Mouse (Mus musculus) neural tube, embryonic 14.5 days (tissue): Measurements from ENCODE around the gene Nme3. TPM values are rescaled to one million over a fixed set of nuclear protein-coding genes. Genes with fewer than 3 reads are reported as not detected.

Experiments used
- ATAC-seq: fragments of 200-750 bp; cut with Nextera tagmentation; 2 replicates; pipeline ENCODE4 v1.8.0; 2017; ENCODE audit warnings: low read depth, mild to moderate bottlenecking, moderate TSS enrichment, moderate library complexity
- H3K27ac ChIP-seq: fragments of 300-500 bp; sonication (generic); 2 replicates; pipeline ENCODE4 v1.5.1; 2014; ENCODE audit warnings: low read depth, mild to moderate bottlenecking, control low read depth, low read length, moderate library complexity, mixed read lengths
- H3K27me3 ChIP-seq: fragments of 300-500 bp; sonication (generic); 2 replicates; pipeline ENCODE4 v1.6.1; 2014; ENCODE audit warnings: low read length; ENCODE audit not compliant: control insufficient read depth, insufficient read depth
- H3K36me3 ChIP-seq: fragments of 300-500 bp; sonication (generic); 2 replicates; pipeline ENCODE4 v1.6.1; 2014; ENCODE audit warnings: low read length, mixed read lengths; ENCODE audit not compliant: control insufficient read depth, insufficient read depth
- H3K4me1 ChIP-seq: fragments of 300-500 bp; sonication (generic); 2 replicates; pipeline ENCODE4 v1.6.1; 2014; ENCODE audit warnings: low read length; ENCODE audit not compliant: control insufficient read depth, insufficient read depth
- H3K4me2 ChIP-seq: fragments of 300-500 bp; sonication (generic); 2 replicates; pipeline ENCODE4 v1.6.1; 2014; ENCODE audit warnings: mild to moderate bottlenecking, low read depth, low read length, control low read depth
- H3K4me3 ChIP-seq: fragments of 300-500 bp; sonication (generic); 2 replicates; pipeline ENCODE4 v1.5.1; 2014; ENCODE audit warnings: low read depth, low read length, control low read depth, mixed read lengths
- H3K9ac ChIP-seq: fragments of 300-500 bp; sonication (generic); replicated peaks from 2 replicates; pipeline ENCODE4 v1.6.1; 2014; ENCODE audit warnings: low read depth, mild to moderate bottlenecking, control low read depth, low read length, mixed read lengths
- H3K9me3 ChIP-seq: fragments of 300-500 bp; sonication (generic); 2 replicates; pipeline ENCODE4 v1.6.1; 2016; ENCODE audit warnings: low read length; ENCODE audit not compliant: control insufficient read depth
- WGBS: fragments of 180-500 bp; shearing (Covaris S2); extraction: QIAGEN DNeasy Blood & Tissue Kit; methylation state at CpG from one replicate; pipeline ENCODE4 v1.1.7; 2014; 5-methylcytosine and 5-hydroxymethylcytosine counted together
- polyA plus RNA-seq: library from polyadenylated mRNA; unstranded; fragments of >200 nt; fragmentation: Nextera tagmentation; extraction: Ambion mirVana; gene quantifications from 2 replicates; pipeline ENCODE4 v1.2.1, GENCODE M21; 2014

Nme3 gene
- polyA plus RNA-seq, 1 experiment from 2014 or later: 115 TPM

GRCm38 (mm10) chr17:24886932-24887271 is 9.4 kb upstream of the Nme3 start:
- under 1% methylated on average over 18 of the region's 18 CpGs for WGBS
- ATAC-seq: no peak; the same call in none of the 2 replicates
- peak overlapping the region; percentile 86 for H3K4me2 ChIP-seq
- peak overlapping the region; percentile 62 for H3K27ac ChIP-seq
- H3K27me3 ChIP-seq: no peaks in the 10 kb centered on the region
- peaks cover 16% of the 10 kb centered on the region for H3K4me1 ChIP-seq
- H3K9ac ChIP-seq: peak overlapping the region; percentile 82
- H3K4me3 ChIP-seq: peak overlapping the region; percentile 89
- peaks cover 31% of the 10 kb centered on the region for H3K36me3 ChIP-seq
- H3K9me3 ChIP-seq: no peaks in the 10 kb centered on the region

GRCm38 (mm10) chr17:24887291-24888080 is 8.8 kb upstream of the Nme3 start:
- Histone ChIP-seq H3K4me1 (peaks cover 16% of the 10 kb centered on the region), H3K9ac (peak overlapping the region; percentile 82), H3K4me3 (peak overlapping the region; percentile 89), H3K36me3 (peaks cover 37% of the 10 kb centered on the region), H3K27me3 (no peaks in the 10 kb centered on the region), H3K9me3 (no peaks in the 10 kb centered on the region), H3K4me2 (peak overlapping the region; percentile 86), H3K27ac (no peak overlapping the region)
- 65% methylated on average over 18 of the region's 18 CpGs for WGBS
- no peak for ATAC-seq

DNA sequence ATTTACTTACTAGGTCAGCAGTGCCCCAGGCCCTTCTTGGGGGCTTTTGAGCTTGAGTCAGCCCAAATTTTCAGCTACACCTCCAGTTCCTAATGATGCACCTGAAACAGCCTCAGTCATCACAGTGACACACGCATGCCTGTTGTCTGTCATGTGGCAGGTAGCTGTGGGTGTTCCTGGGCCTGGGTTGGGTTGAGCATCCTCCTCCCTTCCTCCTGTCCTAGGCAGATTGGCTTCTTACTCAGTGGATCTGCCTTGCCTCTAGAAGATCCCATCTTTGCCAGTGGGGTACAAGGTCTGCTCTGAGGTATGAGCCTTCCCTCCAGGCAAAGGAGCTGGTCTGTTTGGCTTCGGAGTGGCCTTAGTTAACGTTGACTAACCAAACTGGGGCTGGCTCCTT is 7.4 kb upstream of the Nme3 start:
- no peaks in the 10 kb centered on the region for H3K9me3 ChIP-seq
- H3K36me3 ChIP-seq: peaks cover 39% of the 10 kb centered on the region
- no peak overlapping the region for H3K4me2 ChIP-seq
- H3K27ac ChIP-seq: no peak overlapping the region
- peaks cover 22% of the 10 kb centered on the region for H3K4me1 ChIP-seq
- H3K4me3 ChIP-seq: no peak overlapping the region
- WGBS: 89% methylated on average over 3 of the region's 3 CpGs
- no peak for ATAC-seq
- H3K27me3 ChIP-seq: no peaks in the 10 kb centered on the region
- H3K9ac ChIP-seq: no peak overlapping the region

DNA sequence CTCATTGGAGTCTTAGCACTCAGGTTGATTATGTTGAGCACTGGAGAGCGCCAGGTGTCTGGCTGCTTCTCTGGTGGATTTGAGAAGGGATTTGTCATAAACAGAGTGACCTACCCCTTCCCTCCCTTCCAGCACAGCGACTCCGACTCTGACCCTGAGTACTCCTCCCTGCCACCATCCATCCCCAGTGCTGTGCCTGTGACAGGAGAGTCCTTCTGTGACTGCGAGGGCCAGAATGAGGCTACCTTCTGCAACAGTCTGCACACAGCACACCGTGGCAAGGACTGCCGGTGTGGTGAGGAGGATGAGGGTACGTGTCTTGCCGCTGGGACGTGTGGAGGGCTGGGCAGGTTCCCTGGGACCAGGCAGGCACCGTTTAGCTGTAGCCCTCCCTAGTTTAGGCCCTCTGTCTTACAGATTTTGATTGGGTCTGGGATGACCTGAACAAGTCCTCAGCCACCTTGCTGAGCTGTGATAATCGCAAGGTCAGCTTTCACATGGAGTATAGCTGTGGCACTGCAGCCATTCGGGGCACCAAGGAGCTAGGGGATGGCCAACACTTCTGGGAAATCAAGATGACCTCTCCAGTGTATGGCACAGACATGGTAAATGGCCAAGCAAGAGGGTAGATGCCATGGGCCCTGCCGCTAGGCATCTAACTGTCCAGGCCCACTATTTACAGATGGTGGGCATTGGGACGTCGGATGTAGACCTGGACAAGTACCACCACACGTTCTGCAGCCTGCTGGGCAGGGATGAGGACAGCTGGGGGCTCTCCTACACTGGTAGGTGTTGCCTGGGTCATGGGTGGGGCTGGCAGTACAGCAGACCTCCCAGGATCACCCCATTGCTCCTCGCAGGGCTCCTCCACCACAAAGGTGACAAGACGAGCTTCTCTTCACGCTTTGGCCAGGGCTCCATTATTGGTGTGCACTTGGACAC is 5.9 kb upstream of the Nme3 start:
- no peak overlapping the region for H3K4me3 ChIP-seq
- no peak for ATAC-seq
- 91% methylated on average over 19 of the region's 19 CpGs for WGBS
- H3K27ac ChIP-seq: no peak overlapping the region
- H3K4me2 ChIP-seq: no peak overlapping the region
- no peaks in the 10 kb centered on the region for H3K9me3 ChIP-seq
- H3K9ac ChIP-seq: no peak overlapping the region
- H3K36me3 ChIP-seq: peaks cover 39% of the 10 kb centered on the region
- no peaks in the 10 kb centered on the region for H3K27me3 ChIP-seq
- H3K4me1 ChIP-seq: peaks cover 25% of the 10 kb centered on the region

DNA sequence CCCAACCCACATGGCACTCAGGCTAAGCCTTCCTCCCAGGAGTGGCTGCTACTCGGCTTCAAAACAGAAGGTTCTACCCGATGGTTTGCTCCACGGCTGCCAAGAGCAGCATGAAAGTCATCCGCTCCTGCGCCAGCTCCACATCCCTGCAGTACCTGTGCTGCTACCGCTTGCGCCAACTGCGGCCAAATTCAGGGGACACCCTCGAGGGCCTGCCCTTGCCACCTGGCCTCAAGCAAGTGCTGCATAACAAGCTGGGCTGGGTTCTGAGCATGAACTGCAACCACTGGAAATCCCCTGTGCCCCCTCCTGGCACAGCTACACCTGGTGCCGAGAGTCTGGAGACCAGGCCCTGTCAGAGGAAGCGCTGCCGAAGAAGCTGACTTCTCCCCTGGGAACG is 5.0 kb upstream of the Nme3 start:
- Histone ChIP-seq H3K27ac (no peak overlapping the region), H3K36me3 (peaks cover 39% of the 10 kb centered on the region), H3K9me3 (no peaks in the 10 kb centered on the region), H3K27me3 (no peaks in the 10 kb centered on the region), H3K4me2 (no peak overlapping the region), H3K4me3 (no peak overlapping the region), H3K9ac (no peak overlapping the region), H3K4me1 (peaks cover 29% of the 10 kb centered on the region)
- ATAC-seq: no peak
- 90% methylated on average over 13 of the region's 13 CpGs for WGBS

DNA sequence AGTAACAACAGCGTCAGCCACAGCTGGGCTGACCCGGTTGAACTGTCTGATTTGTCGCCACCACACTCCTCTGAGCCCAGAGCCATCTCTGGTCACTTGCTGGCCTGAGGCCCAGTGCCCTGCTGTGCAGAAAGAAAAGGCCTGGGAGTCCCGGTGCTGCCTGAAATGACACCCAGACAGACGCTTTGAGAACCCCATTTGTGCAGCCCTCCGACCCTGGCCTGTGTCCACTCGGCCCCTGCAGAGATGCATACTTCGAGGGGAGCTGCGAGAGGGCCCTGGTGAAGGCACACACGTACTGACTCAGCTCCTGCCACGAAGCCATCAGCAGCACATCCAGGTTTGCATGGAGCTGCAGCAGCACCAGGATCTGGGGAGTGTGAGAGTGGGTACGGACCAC is 3.5 kb upstream of the Nme3 start:
- WGBS: 89% methylated on average over 12 of the region's 12 CpGs

GRCm38 (mm10) chr17:24893276-24893675 is 3.0 kb upstream of the Nme3 start:
- Histone ChIP-seq H3K27me3 (no peaks in the 10 kb centered on the region), H3K4me3 (no peak overlapping the region), H3K9ac (no peak overlapping the region), H3K4me1 (peaks cover 30% of the 10 kb centered on the region), H3K9me3 (no peaks in the 10 kb centered on the region), H3K36me3 (peaks cover 50% of the 10 kb centered on the region), H3K4me2 (no peak overlapping the region), H3K27ac (no peak overlapping the region)
- 100% methylated on average over 2 of the region's 2 CpGs for WGBS
- no peak for ATAC-seq

More for the DNA sequence above, 3.5 kb upstream of the Nme3 start:
- H3K4me2 ChIP-seq: no peak overlapping the region
- H3K27me3 ChIP-seq: no peaks in the 10 kb centered on the region
- peaks cover 31% of the 10 kb centered on the region for H3K4me1 ChIP-seq
- H3K27ac ChIP-seq: no peak overlapping the region
- H3K9ac ChIP-seq: no peak overlapping the region
- H3K9me3 ChIP-seq: no peaks in the 10 kb centered on the region
- peaks cover 46% of the 10 kb centered on the region for H3K36me3 ChIP-seq
- no peak for ATAC-seq
- H3K4me3 ChIP-seq: no peak overlapping the region

DNA sequence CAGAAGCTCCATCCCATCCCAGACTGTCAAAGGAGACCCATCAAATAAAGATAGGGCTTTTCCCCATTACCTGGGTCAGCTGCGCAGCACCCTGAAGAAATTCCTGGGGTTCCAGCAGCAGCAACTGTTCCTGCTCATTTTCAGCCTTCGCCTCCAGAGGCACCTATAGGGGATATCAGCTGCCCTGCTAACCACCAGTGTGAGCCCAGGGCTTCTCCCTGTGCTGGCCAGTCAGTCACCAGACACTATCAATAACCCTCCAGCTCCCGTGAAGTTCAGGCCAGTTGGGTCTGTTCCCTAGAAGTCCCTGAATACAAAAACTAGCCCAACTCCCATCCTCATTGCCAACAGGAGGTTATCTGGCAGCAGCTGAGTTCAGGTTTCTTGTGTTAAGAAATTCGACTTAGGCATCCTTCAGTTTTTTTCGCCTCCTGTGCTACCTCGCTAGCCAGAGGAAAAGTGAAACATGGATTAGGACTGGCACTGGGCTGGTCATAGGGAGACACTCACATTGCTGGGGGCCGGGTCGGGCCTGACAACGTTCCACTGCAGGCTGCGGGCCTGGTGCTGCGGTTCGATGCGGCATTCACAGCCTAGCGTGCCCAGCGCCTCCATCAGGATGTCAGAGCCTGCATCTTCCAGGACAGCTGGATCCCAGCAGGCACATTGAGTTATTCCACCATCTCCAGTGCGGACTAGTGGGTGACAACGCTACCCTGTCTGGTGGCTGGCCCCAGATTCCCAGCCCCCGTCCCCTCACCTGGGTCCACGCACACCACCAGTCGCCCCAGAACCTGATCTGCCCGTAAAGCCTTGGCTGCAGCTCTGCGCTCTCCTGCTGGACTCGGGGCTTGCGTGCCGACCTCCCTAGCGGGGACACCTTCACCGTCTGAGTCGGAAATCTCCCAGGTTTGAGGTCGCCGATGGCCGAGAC is 2.0 kb upstream of the Nme3 start:
- H3K27ac ChIP-seq: peak overlapping the region; percentile 83
- H3K27me3 ChIP-seq: no peaks in the 10 kb centered on the region
- H3K4me1 ChIP-seq: peaks cover 30% of the 10 kb centered on the region
- peak overlapping the region; percentile 81 for H3K4me3 ChIP-seq
- peak overlapping the region; percentile 85 for H3K9ac ChIP-seq
- peak; percentile 22; the same call in 1 of the 2 replicates for ATAC-seq
- peak overlapping the region; percentile 95 for H3K4me2 ChIP-seq
- 10% methylated on average over 31 of the region's 31 CpGs for WGBS
- H3K36me3 ChIP-seq: peaks cover 61% of the 10 kb centered on the region
- no peaks in the 10 kb centered on the region for H3K9me3 ChIP-seq
